Mouse (Mus musculus): ENCODE results near the gene Map2k1. TPM values are rescaled to one million over a fixed set of nuclear protein-coding genes. Genes with fewer than 3 reads are reported as not detected.
A peak's percentile ranks its signal among the peaks of the same experiment; 100 is the strongest.
"Not testable (repeated sequence)": the region's sequence is repeated elsewhere in the genome, so short reads cannot be mapped to it uniquely, and the experiment has no call there.

Map2k1 gene
- total and polyA plus RNA-seq, 3 experiments, result 30.0 to 47.5 (median 47.2) TPM

DNA sequence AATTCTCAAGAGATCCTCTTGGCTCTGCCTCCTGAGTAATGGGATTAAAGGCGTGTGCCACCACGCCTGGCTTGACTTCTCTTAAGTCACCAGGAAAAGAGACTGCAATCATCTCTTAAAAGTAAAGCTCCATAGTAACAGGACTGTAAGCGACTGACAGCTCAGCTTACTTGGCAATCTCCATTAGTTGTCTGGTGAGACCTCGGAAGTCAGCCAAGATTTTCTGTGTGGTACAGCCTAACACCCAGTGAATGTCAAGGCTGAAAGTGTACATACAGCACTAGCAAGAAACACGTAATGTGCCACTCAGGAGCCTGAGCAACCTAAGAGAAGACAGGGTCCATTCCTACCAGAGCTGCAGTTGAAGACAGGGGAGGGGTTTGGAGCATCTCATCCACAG lies 93.0 kb downstream of the Map2k1 start:
- 90% methylated on average over 5 of the region's 5 CpGs for WGBS
- no peak for TF ChIP-seq CTCF (IDR thresholded peaks at IDR 0.05)
- TF ChIP-seq POLR2A (IDR thresholded peaks at IDR 0.05; ENCODE audit: insufficient read depth, low read depth, low read length), result no peak
- TF ChIP-seq EP300 (IDR thresholded peaks at IDR 0.05; ENCODE audit: insufficient read depth, low read depth, low read length), result no peak
- H3K36me3 ChIP-seq (ENCODE audit: control insufficient read depth, insufficient read depth, low read length), result no peaks in the 10 kb centered on the region

DNA sequence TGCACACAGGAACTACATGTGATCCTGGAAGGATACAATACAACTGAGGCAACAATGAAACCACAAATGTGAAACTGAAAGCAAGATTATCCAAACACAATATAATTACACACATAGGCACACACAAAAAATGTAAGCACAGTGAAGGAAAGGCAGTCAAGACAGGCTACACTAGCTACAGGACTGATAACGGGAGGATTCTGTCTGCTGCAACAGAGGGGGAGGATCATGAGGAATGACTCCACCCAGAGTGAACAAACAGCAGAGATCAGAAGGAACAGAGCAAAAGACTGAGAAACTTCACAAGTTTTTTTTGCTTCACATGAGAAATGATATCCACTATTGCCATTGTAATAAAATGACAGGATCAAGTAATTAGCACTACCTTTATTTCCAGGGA lies 96.8 kb downstream of the Map2k1 start:
- Histone ChIP-seq H3K4me3 (no peak overlapping the region), H3K79me2 (replicated peaks; ENCODE audit: control insufficient read depth, insufficient read depth, low read length) (no peaks in the 10 kb centered on the region), H3K9ac (ENCODE audit: low read depth, low read length) (no peak overlapping the region), H3K27ac (no peak overlapping the region), H3K36me3 (ENCODE audit: control insufficient read depth, insufficient read depth, low read length) (no peaks in the 10 kb centered on the region), H3K27me3 (ENCODE audit: control insufficient read depth, insufficient read depth, low read length) (no peaks in the 10 kb centered on the region), H3K4me1 (ENCODE audit: control insufficient read depth, insufficient read depth, low read length) (no peaks in the 10 kb centered on the region)
- TF ChIP-seq EP300 (IDR thresholded peaks at IDR 0.05; ENCODE audit: insufficient read depth, low read depth, low read length) (no peak), CTCF (IDR thresholded peaks at IDR 0.05) (no peak), POLR2A (IDR thresholded peaks at IDR 0.05; ENCODE audit: insufficient read depth, low read depth, low read length) (no peak)
- no peak for DNase-seq
- 69% methylated on average over 1 of the region's 1 CpGs for WGBS
- intact Hi-C loops (cut with DNase I), result no loop called here

More for the DNA sequence above, 93.0 kb downstream of the Map2k1 start:
- Histone ChIP-seq H3K9ac (ENCODE audit: low read depth, low read length) (no peak overlapping the region), H3K4me1 (ENCODE audit: control insufficient read depth, insufficient read depth, low read length) (no peaks in the 10 kb centered on the region), H3K79me2 (replicated peaks; ENCODE audit: control insufficient read depth, insufficient read depth, low read length) (no peaks in the 10 kb centered on the region), H3K4me3 (no peak overlapping the region), H3K27ac (no peak overlapping the region), H3K27me3 (ENCODE audit: control insufficient read depth, insufficient read depth, low read length) (no peaks in the 10 kb centered on the region)
- intact Hi-C loops (cut with DNase I), result no loop called here
- no peak for DNase-seq

- DNase-seq, result no peak
- H3K36me3 ChIP-seq (ENCODE audit: control insufficient read depth, insufficient read depth, low read length), result no peaks in the 10 kb centered on the region
- no peaks in the 10 kb centered on the region for H3K79me2 ChIP-seq (replicated peaks; ENCODE audit: control insufficient read depth, insufficient read depth, low read length)
- no peaks in the 10 kb centered on the region for H3K4me1 ChIP-seq (ENCODE audit: control insufficient read depth, insufficient read depth, low read length)
- H3K27me3 ChIP-seq (ENCODE audit: control insufficient read depth, insufficient read depth, low read length), result no peaks in the 10 kb centered on the region
- no peak overlapping the region for H3K27ac ChIP-seq
- no peak overlapping the region for H3K9ac ChIP-seq (ENCODE audit: low read depth, low read length)
- WGBS, result 90% methylated on average over 9 of the region's 9 CpGs
- intact Hi-C loops (cut with DNase I), result loop anchor here (2.0 kb wide), 1 partner anchor 133 kb away; no protein-coding TSS in a partner anchor
- TF ChIP-seq POLR2A (IDR thresholded peaks at IDR 0.05; ENCODE audit: insufficient read depth, low read depth, low read length) (no peak), CTCF (IDR thresholded peaks at IDR 0.05) (no peak)
- no peak overlapping the region for H3K4me3 ChIP-seq
Measured at GRCm38 (mm10) chr9:64139879-64140278, 113.6 kb downstream of the Map2k1 start.

- H3K27ac ChIP-seq; H3K4me1 ChIP-seq (ENCODE audit: control insufficient read depth, insufficient read depth, low read length); H3K9ac ChIP-seq (ENCODE audit: low read depth, low read length); H3K79me2 ChIP-seq (replicated peaks; ENCODE audit: control insufficient read depth, insufficient read depth, low read length); H3K36me3 ChIP-seq (ENCODE audit: control insufficient read depth, insufficient read depth, low read length); H3K4me3 ChIP-seq; H3K27me3 ChIP-seq (ENCODE audit: control insufficient read depth, insufficient read depth, low read length): not testable (repeated sequence)
- DNase-seq, result peak; percentile 24 to 62
- WGBS, result 4% methylated on average over 6 of the region's 6 CpGs
- intact Hi-C loops (cut with DNase I), result loop anchor here (2.0 kb wide), 1 partner anchor 134 kb away; no protein-coding TSS in a partner anchor
Measured at GRCm38 (mm10) chr9:64138896-64139295, 114.5 kb downstream of the Map2k1 start.

Small RNAs within 50 kb of the gene (microRNA-seq; reads per million reads assigned to microRNA genes)
- gene Gm24106, result 0 reads per million in 2 experiments

Other genes with a start within 250 kb of the Map2k1 start
- 10 to 100 TPM; 11.0 to 15.1 TPM for gene Smad6, start 231.6 kb downstream of the Map2k1 start, total RNA-seq (2021)
- 9.6 and 14.7 TPM in 2 replicates for gene Smad6, start 231.6 kb downstream of the Map2k1 start, polyA plus RNA-seq (2012; rRNA removed)
- gene Lctl, start 136.5 kb downstream of the Map2k1 start, total RNA-seq (2021), result not detected
- 0.79 and 1.8 TPM in 2 replicates for gene Lctl, start 136.5 kb downstream of the Map2k1 start, polyA plus RNA-seq (2012; rRNA removed)
- under 1 TPM; 0.50 to 0.96 TPM for gene Zwilch, start 80.5 kb downstream of the Map2k1 start, total RNA-seq (2021)
- 0.18 and 0.23 TPM in 2 replicates for gene Zwilch, start 80.5 kb downstream of the Map2k1 start, polyA plus RNA-seq (2012; rRNA removed)
- 100 to 1,000 TPM; 436 to 501 TPM for gene Rpl4, start 80.3 kb downstream of the Map2k1 start, total RNA-seq (2021)
- gene Rpl4, start 80.3 kb downstream of the Map2k1 start, polyA plus RNA-seq (2012; rRNA removed), result 261 and 333 TPM in 2 replicates
- gene Snapc5, start 74.4 kb downstream of the Map2k1 start, total RNA-seq (2021), result 10 to 100 TPM; 22.8 to 23.2 TPM
- gene Snapc5, start 74.4 kb downstream of the Map2k1 start, polyA plus RNA-seq (2012; rRNA removed), result 12.1 and 15.8 TPM in 2 replicates
- 1 to 10 TPM; 2.3 to 2.4 TPM for gene Uchl4, start 18.4 kb downstream of the Map2k1 start, total RNA-seq (2021)
- 0.21 and 0.44 TPM in 2 replicates for gene Uchl4, start 18.4 kb downstream of the Map2k1 start, polyA plus RNA-seq (2012; rRNA removed)
- gene Tipin, start 27.9 kb upstream of the Map2k1 start, total RNA-seq (2021), result 1 to 10 TPM; 9.2 to 9.3 TPM
- gene Tipin, start 27.9 kb upstream of the Map2k1 start, polyA plus RNA-seq (2012; rRNA removed), result 3.8 and 7.2 TPM in 2 replicates
- 10 to 100 TPM; 24.5 to 24.6 TPM for gene Dis3l, start 87.7 kb upstream of the Map2k1 start, total RNA-seq (2021)
- gene Dis3l, start 87.7 kb upstream of the Map2k1 start, polyA plus RNA-seq (2012; rRNA removed), result 10.6 and 18.6 TPM in 2 replicates
- gene Megf11, start 132.0 kb upstream of the Map2k1 start, total RNA-seq (2021), result 1 to 10 TPM; 1.6 to 2.0 TPM
- 0.33 and 0.41 TPM in 2 replicates for gene Megf11, start 132.0 kb upstream of the Map2k1 start, polyA plus RNA-seq (2012; rRNA removed)